Mouse (Mus musculus) right cerebral cortex, adult 18-20 months (tissue): ENCODE data around the gene Sfxn2.

ENCODE experiments used
- DNase-seq: peaks from one replicate; pipeline ENCODE4 v3.0.0; 2022; ENCODE audit warnings: mixed read lengths

Sfxn2 gene

DNA sequence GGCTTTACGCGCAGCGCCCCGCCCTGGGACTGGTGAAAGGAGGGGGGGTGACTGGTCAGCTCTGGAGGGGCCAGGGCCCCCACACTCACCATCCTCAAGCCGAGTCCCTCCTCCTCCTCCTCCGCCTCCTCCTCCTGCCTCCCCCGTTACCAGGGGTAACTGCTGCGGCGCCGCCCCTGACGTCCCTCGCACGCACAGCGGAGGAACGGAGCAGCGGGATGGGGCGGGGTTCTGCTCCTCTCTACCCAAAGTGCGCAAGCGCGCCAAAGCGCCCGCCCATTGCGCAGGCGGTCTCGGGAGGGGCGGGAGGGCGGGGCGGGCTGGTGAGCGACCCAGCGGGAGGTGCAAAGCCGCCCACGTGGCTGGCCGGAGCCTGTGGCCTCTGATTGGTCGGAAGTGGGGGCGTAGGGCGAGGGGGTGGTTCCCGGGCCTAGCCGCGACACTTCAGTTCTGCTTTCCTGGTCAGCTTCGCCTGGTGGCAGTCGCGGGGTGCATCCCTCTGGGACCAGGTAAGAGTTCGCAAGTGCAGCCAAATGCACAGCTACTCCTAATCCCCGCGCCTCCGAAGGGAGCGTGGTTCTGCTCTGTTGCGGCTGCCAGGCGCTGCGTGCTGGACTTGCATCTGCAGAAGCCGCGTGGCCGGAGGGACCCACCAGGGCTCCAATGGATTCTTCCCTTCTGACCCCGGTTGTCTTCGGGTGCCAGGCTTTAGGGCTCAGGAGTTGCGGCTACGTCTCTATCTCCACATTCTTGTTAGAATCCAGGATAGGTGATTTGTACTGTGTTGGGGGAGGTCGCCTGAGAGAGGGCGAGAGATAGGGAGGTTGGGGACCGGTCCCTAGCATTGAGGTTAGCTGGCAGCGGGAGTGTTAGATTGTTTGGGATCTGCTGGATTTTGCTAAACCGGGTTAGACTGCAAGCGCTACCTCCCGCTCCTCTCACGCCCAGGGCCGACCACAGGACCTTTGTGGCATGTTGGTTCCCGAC lies at the start of gene Sfxn2, which contains the start of gene Arl3:
TSS of gene Sfxn2 (plus strand) at position 415 of the 987 bp plus-strand sequence.
TSS of gene Arl3 (minus strand) at position 248 of the 987 bp plus-strand sequence.
- DNase-seq, result peak; percentile 96

DNA sequence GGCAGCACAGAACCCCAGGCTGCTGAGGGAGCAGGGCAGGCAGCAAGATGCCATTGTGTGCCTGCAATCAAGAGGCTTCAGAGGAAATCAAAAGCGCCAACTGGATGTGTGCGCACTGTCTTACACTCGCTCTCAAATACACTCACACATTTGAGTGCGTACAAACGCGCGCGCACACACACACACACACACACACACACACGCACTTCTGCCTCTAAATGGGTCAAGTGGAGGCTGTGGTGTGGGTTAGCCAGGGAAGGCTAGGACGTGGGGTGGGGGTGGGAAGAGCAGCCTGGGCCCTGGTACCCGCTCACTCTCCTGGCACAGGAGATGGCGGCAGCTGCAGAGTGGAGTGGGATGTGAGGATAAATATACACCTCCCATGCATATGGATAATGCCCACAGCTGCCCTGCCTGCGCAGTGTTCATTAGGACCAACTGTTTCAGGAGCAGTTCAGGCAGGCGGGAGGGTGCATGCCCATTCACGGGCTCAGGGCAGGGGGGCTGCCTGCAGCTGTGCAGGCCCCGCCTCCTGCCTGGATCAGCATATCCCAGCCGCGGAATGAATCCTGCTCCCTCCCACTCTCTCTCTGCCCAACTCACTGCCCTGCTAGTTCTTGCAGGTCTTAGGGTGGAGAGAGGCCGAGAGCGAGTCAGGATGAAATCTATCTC lies 49.5 kb upstream of the Sfxn2 start:
- peak; percentile 81 for DNase-seq

DNA sequence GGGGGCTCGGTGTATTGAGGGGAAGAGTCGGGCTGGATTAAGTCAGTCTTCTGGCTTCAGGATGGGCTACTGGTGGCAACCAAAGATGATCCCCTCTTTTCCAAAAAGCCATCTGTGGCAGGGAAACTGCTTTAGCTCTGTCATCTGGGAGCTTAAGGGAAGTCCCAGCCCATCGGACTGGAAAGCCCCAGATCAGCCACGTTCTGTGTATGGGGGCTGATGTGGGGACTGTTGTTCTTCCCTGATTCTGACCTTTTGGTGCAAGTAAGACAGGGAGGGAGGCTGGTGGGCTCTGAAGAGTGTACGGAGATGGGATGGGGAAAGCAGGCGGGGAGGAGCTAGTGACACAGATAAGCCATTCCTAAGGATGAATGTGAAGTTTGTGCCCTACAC lies 49.0 kb upstream of the Sfxn2 start:
- no peak for DNase-seq

DNA sequence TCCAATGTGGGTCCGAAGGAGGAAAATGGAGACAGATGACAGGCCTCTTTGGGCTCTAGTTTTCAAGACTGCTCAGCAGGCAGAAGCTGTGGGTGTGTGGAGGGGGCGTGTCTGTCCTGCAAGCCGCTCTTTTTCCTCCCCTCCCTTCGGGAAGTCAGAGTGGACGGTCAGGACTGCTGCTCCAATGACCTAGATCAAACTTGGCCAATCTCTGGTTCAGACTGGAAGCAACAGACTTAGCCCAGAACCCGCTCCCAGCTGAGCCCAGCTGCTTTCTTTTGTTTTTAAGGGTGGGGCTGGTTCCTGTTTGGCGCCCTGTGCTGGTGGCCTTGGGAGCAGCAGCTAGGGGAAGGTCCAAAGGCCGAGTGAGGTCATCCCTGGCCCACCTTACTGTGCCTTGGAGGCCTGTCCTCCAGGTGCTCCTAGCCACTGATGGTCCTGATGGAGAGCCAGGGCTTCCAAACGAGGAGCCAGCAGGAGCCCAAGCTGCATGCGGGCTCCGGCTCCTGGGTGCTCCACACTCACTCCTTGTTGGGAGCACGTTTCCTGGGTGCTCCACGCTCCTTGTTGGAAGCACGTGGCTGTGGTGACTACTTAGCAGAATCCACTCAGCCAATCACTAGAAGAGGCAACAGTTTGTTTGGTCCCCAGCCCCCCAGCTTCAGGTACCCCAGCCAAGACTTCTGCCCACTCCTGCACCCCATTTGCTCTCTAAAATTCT lies 48.4 kb upstream of the Sfxn2 start:
- no peak for DNase-seq

DNA sequence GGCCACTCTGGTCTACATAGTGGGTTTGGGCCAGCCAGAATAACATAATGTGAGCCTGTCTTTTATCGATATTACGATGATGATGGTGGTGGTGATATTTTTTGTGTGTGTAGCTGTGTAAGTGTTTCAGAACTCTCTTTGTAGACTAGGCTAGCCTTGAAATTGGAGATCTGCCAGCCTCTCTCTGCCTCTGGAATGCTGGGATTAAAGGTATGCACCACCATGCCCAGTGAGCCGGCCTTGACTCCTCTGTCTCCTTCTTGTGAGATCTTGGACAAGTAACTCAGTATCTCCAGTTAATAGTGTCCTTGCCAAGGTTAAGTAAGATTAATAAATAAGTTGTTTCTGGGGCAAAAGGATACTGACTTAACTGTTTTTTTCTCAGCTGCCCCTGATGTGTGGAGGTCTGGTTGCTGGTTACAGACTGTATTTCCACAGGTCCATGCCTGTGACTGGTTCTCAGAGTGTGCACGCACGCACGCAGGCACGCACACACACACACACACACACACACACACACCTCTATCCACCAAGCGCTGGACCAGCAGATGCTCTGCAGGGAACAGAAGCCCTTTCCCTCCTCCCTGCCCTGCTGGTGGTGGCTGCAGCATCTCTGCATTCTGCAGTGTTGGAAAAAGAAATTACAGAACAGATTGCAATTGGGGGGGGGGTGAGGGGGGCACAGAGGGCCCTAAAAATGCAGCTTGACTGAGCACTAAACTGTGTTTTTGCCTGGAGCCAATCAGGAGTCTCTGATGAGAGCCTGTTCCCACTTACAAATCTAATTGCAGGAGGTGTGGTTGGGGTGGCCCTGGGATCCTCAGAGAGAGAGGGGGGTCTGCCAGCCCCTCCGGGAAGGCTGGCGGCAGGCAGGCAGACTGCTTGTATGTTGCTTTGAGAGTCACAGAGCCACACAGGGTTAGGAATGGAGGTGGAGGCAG lies 47.2 kb upstream of the Sfxn2 start:
- no peak for DNase-seq

DNA sequence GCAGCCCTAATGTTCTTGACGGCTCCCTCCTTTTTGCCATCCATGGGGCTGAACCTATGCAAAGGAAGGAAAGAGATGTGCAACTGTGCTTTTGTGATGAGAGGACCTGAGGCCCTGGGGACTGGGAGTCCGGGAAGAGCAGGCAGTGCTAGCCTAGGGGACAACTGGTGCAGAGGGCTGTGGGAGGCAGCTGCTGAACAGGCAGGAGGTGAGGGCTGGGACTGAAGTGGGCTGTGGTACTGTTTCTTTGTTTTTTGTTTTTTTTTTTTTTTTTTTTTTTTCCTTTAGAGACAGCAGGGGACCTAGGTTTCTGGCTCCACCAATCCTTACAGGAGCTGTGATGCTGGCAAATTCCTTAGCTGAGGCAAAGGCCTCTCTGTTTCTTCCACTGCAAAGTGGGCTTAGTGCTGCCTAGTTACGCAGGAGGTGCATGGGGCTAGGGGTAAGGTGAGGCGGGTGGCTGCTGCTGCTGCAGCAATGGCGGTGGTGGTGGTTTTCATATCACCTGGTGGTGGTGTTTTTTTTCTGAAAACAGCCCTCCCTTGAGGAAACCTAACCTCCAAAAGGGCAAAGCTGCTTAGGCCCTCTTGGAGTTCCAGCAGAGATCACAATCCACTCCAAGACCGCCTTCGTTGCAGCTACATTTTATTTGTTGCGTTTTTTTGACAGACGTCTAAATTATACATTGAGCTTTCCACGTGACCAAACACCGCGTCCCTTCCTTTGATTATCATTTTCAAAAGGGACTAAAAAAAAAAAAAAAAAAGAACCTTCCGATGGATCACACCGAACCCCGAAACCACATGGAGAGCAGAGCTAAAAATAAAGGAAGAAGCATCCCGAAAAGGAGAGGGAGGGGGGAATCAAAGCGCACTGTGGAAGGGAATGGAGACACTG lies 45.3 kb upstream of the Sfxn2 start:
- no peak for DNase-seq

DNA sequence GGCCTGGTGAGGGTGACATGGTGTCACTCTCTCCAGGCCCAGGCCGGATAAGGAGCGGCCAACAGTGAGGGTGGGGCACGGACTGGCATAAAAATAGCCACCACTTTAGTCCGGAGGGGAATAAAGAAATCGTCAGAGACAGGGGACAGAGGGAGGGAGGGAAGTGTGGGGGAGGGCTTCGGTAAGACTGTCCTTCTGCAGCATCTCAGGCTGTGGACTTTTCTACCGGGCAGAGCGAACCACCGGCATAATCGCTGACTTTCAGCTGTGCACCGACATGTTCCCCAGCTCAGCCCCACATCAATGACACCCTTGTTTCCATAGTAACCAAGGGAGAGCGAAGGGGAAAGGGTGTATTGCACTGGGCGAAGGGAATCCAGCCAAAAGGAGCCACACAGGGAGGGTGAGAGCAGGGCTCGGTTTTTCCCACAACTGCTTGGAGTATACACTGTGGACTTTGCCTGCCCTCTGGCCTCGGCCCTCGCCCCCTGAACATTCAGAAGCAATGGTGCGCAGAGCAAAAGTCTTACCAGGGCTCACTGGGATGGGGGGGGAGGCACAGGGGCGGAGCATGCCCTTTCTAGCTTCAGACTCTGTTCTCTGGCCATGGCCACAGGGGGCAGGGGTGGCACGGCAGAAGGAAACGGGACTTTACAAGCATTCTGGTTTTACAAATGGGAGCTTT lies 44.5 kb upstream of the Sfxn2 start:
- peak; percentile 66 for DNase-seq

DNA sequence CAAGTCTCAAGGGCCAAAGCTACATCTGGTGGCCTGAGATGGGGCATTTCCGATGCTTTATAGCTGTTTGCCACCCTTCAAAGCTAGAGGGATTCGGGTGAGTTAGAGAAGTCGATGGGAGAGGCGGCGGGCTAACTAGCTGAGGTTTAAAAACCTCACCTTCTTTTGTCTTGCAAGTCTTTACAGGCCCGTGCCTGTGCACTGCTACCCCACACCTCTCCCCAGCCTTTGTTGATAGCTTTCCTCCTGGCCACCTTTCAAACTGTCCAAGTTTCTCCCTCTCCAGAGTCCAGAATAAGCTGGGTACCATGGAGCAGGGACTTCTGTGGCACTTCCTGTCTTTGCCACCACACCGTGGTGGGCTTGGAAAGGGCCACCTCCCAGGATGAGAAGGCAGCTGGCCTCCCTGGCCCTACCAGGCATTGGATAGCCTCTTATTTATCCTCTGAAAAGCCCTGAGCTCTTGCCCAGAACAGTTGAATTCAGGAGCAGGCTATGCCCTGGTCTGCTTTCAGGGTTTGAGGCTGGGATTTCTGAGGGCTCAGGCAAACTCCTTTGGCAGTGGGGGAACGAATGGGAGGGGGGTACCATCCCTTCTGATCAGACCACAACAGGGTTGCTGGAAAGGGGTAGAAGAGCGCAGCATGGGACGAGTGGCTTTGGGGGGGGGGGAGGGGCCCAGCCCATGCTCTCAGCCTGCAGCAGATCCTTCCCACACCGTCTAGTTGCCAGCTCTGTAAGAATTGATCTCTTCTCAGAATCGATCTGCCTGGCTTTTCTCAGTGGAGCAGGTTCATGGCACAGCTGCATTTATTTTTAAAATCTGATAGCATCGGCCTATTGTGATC lies 43.3 kb upstream of the Sfxn2 start:
- no peak for DNase-seq

DNA sequence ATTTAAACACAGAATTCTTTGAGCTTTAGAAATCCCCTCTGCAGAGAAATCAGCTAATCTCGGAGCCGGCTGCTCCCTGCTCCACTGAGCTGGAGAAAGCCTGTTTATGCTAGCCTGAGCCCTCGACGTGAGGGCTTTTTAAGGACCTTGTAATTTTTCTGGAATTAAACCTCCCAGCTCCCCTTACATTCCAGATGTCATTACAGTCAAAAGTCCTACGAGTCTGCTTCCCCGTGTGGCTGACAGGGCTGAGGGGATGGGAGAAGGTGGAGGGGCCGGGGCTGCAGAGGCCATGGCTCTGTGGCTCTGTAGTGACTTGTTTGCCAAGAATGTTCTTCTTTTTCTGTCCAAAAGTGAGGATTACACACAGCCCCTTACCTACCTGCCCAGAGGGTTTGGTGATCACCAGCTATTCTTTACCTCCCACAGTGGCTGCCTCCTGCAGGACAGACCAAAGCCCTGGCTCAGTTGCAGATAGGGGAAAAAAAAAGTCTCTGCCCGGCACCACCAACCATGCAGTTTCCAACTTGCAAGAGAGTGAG lies 42.6 kb upstream of the Sfxn2 start:
- DNase-seq, result no peak

DNA sequence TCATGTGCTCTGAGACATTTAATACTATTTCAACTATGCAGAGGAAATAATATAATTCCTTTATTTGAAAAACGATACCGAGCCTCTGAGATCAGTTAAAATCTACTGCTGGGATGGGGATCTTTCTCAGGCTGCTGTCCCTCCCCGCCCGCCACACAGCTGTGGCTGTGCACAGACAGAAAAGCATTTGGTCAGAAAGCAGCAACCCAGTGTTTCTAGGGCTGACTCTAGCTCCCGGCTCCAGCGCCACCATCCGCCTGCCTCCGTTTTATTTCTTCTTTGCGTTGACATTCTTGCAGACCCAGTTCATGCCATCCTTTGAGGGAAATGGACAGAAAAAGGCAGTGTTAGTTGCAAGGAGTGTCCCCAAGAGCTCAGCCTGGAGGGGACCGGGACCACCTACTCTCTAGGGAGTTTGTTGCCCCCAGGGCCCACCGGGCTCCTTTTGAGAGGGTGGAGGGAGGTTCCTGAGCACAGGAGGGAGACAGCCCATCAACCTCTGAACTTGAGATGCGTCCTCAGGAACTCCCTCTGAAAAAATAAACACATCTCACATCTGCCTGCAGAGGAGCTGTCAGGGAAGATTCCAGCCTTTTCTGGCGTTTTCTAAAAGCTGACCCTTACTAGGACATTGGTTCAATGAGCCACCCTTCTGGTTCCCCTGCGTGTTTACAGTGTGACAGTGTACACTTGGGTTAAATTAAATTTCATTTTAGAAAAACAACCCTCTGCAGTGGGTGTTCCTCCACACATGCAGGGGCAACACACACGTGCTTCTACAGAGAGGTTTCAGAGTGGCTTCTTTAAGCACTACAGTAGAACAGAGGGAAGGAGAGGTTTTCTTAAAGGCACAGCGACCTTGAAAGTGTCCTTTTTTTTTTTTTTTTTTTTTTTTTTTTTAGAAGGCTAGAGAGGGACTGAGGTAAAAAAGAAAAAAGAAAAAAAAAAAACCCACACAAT lies 41.8 kb upstream of the Sfxn2 start:
- peak; percentile 59 for DNase-seq

DNA sequence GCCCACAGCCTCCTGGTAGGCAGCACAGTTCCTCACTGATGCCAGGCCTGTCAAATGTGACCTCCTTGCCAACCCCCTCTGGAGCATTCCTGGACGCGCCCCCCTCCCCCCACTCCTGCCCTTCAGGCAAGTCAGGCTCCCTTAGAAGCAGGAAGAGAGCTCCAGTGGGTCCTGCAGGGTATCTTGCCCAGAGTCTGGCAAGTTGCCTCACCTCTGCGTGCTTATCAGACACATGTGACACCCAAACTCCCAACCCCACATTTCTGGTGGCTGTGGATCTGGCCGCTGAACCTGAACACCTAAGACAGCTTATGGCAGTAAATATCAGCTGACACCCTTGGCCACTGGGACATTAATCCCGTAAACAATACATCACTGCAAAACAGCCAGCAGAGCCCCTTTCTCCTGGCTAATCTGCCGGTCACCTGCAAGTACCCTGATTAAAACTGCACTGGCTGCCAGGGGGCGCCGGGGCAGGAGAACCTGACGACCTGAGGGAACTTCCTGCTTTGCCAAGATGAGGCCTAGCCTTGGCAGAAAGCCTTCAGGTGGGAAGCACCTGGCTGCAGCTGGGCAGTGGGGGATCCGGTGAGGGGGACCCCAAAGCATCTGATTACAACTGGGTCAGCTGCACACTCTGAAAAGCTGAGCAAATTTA lies 41.0 kb upstream of the Sfxn2 start:
- DNase-seq, result no peak

DNA sequence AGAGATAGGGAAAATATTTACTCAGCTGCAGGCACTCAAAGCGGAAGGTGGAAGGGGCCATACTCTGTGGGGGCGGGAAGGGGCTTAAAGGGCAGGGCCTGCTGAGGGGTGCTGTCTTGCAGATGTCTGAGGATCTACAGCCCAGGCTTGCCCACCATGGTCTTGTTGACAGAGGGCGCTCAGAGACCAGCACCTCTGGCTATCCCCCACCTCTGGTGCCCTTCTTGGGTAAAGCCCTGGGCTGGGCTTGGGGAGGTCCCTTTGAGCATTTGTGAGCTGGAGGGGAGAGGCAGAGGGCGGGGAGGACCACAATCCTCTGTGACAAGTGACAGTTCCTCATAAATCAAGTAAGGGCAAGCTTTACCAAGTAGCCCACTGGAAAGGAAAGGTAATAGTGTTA lies 40.1 kb upstream of the Sfxn2 start:
- no peak for DNase-seq

DNA sequence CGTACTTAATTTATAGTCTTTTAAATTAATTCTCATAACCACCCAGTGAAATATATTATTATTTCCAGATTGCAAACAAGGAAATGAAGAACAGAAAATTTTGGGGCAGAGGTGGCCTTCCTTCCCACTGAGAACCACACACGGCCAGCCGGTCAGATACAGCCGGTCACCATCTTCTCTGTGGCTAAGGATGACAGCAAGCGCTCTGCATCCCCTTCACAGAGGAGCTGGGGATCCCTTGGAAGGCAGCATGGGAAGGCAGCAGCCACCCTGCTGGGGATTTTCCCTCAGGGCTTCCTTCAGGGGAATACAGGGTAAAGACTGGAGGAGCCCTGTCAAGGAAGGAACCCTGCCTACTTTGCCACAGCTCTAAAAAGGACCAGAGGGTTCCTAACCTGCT lies 39.6 kb upstream of the Sfxn2 start:
- DNase-seq, result no peak

DNA sequence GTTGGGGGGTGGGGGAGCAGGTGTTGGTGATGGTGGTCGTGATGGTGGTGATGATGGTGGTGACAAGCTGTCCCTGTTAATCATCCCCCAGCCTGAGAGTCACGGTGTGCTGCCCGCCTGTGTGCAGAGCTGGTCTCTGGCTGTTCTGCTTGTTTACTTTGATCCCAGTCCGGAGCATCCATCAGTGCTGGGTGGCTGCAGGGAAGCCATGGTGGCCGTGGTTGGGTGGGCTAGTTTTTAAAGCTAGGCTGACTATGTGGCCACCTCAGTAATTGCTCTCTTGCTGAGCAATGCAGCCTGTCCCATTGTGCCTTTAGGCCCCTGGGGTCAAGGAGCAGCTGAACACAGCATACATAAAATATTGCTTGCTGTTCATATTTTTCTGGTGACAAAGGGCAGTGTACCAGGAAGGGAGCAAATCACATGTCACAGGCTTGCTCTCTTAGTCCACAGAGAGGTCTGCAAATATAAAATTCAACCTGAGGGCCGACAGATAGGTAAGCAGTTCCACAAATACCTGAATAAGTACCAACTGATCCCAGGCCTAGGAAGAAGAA lies 38.5 kb upstream of the Sfxn2 start:
- DNase-seq, result no peak

DNA sequence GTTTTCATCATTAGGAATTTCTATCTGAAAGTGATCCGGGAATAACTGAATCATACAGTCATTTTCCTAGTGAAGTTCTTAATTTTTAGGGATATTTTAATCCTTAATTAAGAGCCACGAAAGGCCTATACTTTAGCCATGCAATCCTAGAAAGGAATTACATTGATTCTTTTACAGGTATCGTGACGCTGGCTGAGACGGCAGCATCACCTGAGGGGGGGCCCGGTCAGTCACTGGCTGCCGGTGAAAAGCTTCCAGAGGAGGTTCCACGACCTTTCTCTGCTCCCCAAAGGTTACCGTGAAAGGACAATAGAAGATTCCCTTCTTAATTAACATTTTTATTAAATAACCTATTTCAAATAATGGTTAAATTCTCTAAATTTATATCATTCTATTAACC lies 35.8 kb upstream of the Sfxn2 start:
- no peak for DNase-seq

DNA sequence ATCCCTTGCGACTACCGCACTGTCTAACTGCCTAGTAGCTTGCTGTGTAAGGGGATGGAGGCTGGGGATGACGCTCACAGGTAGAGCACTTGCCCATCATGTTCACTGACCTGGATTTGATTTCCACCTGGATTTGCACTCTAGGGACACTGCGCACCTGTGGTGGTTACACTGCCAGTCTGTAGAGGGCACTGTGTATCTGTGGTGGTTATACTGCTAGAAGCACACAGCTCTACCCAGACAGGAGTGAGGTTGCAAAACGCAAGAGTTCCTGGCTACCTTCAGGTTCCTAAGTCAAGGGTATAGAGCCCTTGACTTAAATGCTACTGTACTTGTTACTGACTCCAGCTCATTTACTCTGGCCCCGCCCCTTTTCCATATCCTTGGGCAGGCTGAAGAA lies 35.0 kb upstream of the Sfxn2 start:
- no peak for DNase-seq

DNA sequence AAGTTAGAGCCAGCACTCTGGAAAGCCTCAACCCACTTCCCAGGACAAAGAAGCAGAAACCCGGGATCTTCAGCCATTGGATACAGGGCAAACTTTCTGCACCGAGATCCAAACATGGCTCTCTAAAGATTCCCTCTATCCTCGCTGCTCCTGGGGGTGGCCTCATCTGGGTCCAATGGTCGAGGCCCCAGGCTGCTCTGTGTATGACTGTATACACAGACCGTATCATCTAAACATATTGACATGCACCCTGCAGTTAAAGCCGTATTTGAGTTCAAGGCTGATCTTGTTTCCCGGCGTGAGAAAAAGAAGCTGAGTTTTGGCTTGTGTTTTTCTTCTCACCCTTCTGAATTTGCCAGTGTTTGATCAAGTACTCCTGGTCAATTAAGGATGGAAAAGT lies 30.4 kb upstream of the Sfxn2 start:
- no peak for DNase-seq
